Mouse (Mus musculus) erythroblast, embryonic 14.5 days (primary cell): ENCODE data around the gene Evc. TPM values are rescaled to one million over a fixed set of nuclear protein-coding genes. Genes with fewer than 3 reads are reported as not detected.

Experiments used
- H3K27me3 ChIP-seq: 2 replicates; pipeline ENCODE4 v1.6.1; 2012; ENCODE audit warnings: inconsistent platforms; ENCODE audit not compliant: control insufficient read depth
- H3K36me3 ChIP-seq: 2 replicates; pipeline ENCODE4 v1.6.1; 2012; ENCODE audit warnings: mild to moderate bottlenecking, inconsistent platforms; ENCODE audit not compliant: control insufficient read depth
- H3K4me1 ChIP-seq: 2 replicates; pipeline ENCODE4 v1.6.1; 2012; ENCODE audit warnings: inconsistent platforms; ENCODE audit not compliant: control insufficient read depth
- H3K4me3 ChIP-seq: replicated peaks from 2 replicates; pipeline ENCODE3; 2012; ENCODE audit warnings: moderate library complexity, mild to moderate bottlenecking, inconsistent platforms
- H3K9me3 ChIP-seq: 2 replicates; pipeline ENCODE4 v1.6.1; 2012; ENCODE audit warnings: low read length, inconsistent platforms, mixed read lengths; ENCODE audit not compliant: control insufficient read depth
- GATA1 ChIP-seq: IDR thresholded peaks from 2 replicates; pipeline ENCODE4 v1.6.1; 2012; ENCODE audit warnings: low read length, inconsistent platforms, mixed read lengths
- TAL1 ChIP-seq: IDR thresholded peaks from 3 replicates; pipeline ENCODE4 v1.6.1; 2012; ENCODE audit warnings: low read length, inconsistent platforms, mixed read lengths
- polyA plus RNA-seq: library from polyadenylated mRNA; stranded (reverse); fragments of >175 nt; gene quantifications from 2 replicates; pipeline ENCODE4 v1.2.3, GENCODE M21; 2012

Evc gene
- polyA plus RNA-seq, 1 experiment: 0.13 TPM

DNA sequence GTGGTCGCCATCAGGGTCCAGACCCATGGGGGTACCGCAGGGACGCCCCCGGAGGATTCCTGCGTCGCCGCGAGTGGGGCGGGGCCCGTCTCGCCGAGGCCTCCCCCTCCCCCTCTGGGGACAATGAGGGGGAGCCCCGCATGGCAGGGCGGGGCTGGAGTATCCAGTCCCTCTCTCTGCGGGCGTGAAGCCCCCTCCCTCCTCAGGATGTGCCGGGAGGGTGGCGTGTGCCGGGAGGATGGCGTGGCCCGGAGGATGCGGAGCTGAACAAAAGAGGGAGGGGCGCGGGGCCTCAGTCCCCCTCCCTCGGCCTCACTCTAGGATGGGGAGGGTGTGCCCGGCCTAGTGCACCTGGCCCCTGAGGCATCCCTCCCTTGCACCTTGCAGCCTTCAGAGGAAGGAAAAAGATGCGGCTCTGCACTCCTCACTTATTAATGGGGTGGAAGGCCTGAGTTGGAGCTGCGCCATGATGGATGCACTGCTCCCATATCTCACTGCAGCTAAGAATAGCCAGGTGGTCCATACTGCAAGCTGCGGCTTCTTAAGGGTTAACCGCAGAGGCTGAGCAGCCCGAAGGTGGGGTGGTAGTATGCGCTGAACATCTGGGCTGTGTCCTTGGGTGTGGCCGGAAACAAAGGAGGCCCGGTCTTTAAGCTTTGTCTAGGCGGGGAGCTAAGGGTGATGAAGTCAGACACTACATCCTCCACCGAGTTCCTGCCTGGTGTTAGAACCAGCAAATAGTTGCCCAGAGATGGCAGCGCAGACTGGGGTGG is 90.4 kb downstream of the Evc start:
- no peak for TF ChIP-seq TAL1
- no peak for TF ChIP-seq GATA1
- H3K36me3 ChIP-seq: no peaks in the 10 kb centered on the region
- H3K4me3 ChIP-seq: no peak overlapping the region
- H3K9me3 ChIP-seq: peaks cover 10% of the 10 kb centered on the region; the same call in 1 of the 2 replicates
- peaks cover 64% of the 10 kb centered on the region for H3K27me3 ChIP-seq
- peaks cover 7% of the 10 kb centered on the region for H3K4me1 ChIP-seq

DNA sequence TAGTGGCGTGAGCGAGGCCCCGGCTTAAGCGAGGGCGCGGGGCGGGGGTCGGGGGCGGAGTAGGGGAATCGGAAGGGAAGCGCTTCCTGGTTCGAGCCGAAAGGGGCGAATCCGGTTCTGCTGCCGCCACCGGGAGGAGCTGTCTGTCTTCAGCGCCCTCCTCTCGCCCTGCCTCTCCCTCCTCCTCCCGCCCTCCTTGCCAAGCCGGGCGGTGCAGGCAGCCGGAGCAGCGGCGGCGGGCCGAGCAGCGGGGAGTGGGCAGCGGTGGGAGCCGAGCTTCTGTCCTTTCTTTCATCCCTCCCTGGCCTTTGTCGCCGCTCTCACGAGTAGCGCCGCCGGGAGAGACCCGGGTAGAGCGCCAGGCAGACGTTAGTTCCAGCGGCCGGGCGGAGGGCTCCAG is 91.0 kb downstream of the Evc start:
- H3K36me3 ChIP-seq: no peaks in the 10 kb centered on the region
- H3K4me3 ChIP-seq: no peak overlapping the region
- TF ChIP-seq TAL1 (no peak), GATA1 (no peak)
- peaks cover 10% of the 10 kb centered on the region; the same call in 1 of the 2 replicates for H3K9me3 ChIP-seq
- H3K27me3 ChIP-seq: peaks cover 70% of the 10 kb centered on the region
- H3K4me1 ChIP-seq: peaks cover 7% of the 10 kb centered on the region

DNA sequence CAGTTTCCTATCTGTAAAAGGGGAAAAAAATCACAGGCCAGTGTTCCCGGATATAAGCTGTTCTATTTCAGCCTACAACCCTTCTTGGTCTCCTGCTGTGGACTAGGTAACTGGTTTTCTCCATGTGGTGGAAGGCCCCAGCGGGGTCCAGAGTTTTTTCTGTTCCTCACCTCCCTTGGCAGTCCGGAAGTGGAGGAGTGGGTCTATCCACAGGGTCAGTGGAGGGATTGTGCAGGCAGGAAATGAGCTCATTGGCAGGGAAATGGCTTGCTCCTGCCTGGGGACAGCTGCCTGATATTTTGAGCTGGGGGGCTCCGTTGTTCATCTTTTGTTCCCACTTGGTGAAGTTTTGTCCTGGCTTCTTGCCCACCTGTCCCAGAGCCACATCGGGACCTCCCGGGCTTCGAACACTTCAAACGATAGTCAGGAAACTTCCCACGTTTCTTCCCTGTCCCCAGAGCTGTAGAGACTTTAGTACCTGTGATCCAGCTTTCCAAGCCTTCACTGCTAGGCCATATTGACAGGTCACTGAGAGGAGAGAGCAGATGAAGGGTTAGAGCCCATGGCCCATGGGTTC is 91.9 kb downstream of the Evc start:
- H3K36me3 ChIP-seq: no peaks in the 10 kb centered on the region
- peaks cover 7% of the 10 kb centered on the region for H3K4me1 ChIP-seq
- no peak for TF ChIP-seq GATA1
- TF ChIP-seq TAL1: no peak
- no peak overlapping the region for H3K4me3 ChIP-seq
- H3K27me3 ChIP-seq: peaks cover 76% of the 10 kb centered on the region
- H3K9me3 ChIP-seq: peaks cover 10% of the 10 kb centered on the region; the same call in 1 of the 2 replicates

DNA sequence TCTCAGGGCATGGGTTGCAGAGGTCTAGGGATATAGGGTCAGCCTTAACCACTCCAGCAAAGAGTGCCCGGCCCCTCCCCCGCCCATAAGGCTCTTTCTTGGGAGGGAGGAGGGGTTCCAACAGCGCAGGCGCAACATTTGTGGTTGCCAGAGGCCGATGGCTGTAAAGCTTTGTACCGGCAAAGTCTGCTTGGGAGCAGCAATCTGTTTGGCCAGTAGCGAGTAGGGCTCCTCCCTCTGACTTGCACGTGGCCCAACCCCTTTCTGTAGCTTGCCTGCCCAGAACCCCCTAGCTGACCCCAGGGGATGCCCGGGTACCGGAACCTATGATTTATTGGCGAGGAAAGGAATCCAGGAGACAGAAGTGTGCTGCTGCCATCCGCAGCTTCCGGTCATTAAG is 92.5 kb downstream of the Evc start:
- no peak for TF ChIP-seq TAL1
- TF ChIP-seq GATA1: no peak
- Histone ChIP-seq H3K4me1 (peaks cover 7% of the 10 kb centered on the region), H3K27me3 (peaks cover 76% of the 10 kb centered on the region)

DNA sequence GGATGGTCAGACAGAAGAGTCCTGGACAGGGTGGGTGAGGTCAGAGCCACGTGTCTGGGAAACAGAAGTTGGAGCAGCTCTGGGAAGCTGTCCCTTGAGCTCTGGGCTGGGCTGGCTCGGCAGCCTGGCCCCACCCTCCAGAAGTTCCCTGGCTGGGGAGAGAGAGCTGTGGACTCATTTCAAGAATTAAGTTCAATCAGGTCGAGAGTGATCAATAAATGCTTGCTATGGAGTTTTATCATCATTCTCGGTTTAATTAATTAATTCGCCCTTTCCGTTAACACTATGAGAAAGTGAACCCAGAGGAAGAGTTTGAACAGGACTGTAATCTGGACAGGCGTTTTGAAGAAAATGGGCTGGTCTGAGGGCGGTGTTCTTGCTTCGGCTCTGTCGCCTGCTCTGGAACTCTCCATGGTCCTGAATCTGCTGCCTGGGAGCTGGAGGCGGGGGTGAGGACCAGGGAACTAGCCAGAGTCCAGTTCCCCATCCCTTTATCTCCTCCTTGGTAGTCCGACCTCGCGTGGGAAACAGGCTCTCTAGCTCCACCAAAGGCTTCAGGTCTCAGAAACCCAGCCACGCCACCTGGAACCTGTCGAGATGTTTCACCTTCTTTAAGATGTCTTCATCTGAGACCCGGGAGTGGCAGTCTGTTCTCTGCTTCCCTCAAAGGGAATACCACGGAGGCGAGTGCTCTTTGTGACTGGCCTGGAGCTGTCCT is 93.4 kb downstream of the Evc start:
- H3K36me3 ChIP-seq: no peaks in the 10 kb centered on the region
- H3K4me1 ChIP-seq: peaks cover 7% of the 10 kb centered on the region
- TF ChIP-seq GATA1 (no peak), TAL1 (no peak)
- no peak overlapping the region for H3K4me3 ChIP-seq
- peaks cover 10% of the 10 kb centered on the region; the same call in 1 of the 2 replicates for H3K9me3 ChIP-seq
- H3K27me3 ChIP-seq: peaks cover 76% of the 10 kb centered on the region

More for the DNA sequence above, 92.5 kb downstream of the Evc start:
- Histone ChIP-seq H3K36me3 (no peaks in the 10 kb centered on the region), H3K9me3 (peaks cover 10% of the 10 kb centered on the region; the same call in 1 of the 2 replicates), H3K4me3 (no peak overlapping the region)

DNA sequence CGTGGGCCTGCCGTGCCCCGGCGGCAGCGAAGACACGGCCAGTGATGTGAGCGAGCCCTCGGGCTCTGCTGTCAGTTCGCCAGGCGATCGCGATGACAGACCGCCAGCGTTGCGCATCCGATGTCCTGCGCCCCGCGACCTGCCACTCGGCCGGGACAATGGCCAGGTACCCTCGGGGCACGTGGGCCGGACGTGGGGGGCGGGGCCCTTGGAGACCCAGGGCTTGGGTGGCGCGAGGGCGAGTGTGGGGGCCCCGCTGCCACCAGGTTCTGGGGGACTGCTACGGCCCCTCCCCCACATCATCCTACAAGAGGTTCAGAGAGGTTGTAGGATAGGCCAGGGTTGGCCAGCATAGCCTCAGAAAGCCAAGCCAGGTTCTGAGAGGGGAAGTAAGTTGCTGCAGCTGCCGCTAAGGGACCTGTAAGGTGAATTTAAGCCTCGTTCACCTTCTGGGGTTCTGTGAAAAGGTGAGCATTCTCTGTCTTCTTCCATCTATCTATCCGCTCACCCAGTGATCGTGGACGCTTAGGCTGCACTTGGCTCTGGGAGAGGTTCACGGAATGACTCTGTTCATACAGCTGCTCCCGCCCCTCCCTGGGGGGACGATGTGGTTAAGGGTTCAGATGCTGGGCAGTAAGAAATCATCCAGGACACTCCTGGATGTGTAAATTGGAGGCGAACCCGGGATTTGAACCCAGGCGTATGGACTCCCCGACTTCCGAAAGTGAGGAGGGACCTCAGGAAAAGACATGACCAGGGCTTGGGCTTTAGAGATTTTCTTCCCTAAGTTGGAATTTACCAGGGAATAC is 94.1 kb downstream of the Evc start:
- H3K9me3 ChIP-seq: peaks cover 10% of the 10 kb centered on the region; the same call in 1 of the 2 replicates
- H3K4me1 ChIP-seq: peaks cover 7% of the 10 kb centered on the region
- no peak overlapping the region for H3K4me3 ChIP-seq
- no peaks in the 10 kb centered on the region for H3K36me3 ChIP-seq
- H3K27me3 ChIP-seq: peaks cover 73% of the 10 kb centered on the region
- TF ChIP-seq GATA1 (no peak), TAL1 (no peak)

DNA sequence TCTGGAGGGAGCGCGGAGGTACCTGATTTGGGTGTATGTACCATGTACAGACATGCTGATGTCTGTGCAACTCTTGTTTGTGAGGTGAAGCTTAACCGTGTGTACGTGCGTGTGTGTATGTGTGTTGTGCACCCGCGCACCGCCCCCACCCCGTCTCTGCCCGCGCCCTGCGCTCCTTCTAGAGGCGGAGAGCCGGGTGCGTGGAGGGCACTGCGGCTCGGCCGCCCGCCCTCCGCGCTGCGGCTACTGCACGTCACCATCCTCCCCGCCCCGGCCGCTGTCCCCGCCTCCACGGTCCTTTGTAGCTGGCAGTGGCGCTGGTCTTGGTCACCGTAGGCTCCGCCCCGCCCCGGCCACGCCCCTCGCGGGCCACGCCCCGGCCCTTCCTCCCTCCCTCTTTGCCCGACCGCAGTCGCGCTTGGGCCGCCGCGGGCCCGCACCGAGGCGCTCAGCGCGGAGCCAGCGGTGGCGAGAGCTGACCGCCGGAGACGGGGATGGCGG is 95.0 kb downstream of the Evc start, which contains the start of gene Crmp1:
Gene Crmp1 (plus strand): TSS at position 290 of the 501 bp plus-strand sequence.
- TF ChIP-seq GATA1: no peak
- no peak for TF ChIP-seq TAL1
- H3K4me1 ChIP-seq: peaks cover 7% of the 10 kb centered on the region
- H3K27me3 ChIP-seq: peaks cover 66% of the 10 kb centered on the region
- peaks cover 10% of the 10 kb centered on the region; the same call in 1 of the 2 replicates for H3K9me3 ChIP-seq
- H3K36me3 ChIP-seq: no peaks in the 10 kb centered on the region
- H3K4me3 ChIP-seq: no peak within 1 kb of the TSS

DNA sequence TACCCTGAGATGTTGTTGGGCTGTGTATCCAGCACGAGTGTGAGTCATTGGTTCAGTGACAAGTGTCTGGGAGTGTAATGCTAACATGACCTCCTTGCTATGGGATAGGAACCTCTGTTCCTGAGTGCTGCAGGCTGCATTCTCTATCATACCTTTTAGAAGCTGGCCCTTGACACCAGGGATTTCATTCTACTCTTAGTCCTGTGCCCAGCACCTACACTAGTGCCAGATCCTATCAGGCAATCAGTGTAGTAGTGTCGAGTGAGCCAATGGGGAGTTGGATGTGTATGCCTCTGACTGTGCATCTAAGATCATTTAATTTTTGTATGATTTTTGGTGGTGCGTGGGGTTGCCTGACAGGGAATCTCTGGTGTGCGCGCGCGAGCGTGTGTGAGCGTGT is 95.5 kb downstream of the Evc start:
- TF ChIP-seq TAL1: no peak
- Histone ChIP-seq H3K36me3 (no peaks in the 10 kb centered on the region), H3K27me3 (peaks cover 61% of the 10 kb centered on the region), H3K4me1 (peaks cover 7% of the 10 kb centered on the region), H3K9me3 (peaks cover 10% of the 10 kb centered on the region; the same call in 1 of the 2 replicates), H3K4me3 (no peak overlapping the region)
